Mouse (Mus musculus) erythroblast, adult 5-6 weeks (primary cell): ENCODE measurements at regions not wholly inside any gene's neighbourhood (a gene's known extent, or its start where the extent isn't known, plus 50 kb on each side); places are given as distances from the start of the nearest gene placed in this dataset.

Experiments
- ATAC-seq: replicated peaks from 2 replicates; pipeline ENCODE4 v1.8.0; 2016; ENCODE audit warnings: moderate number of reproducible peaks, mild to moderate bottlenecking, moderate TSS enrichment, inconsistent platforms; ENCODE audit not compliant: poor library complexity, low FRiP score, severe bottlenecking

DNA sequence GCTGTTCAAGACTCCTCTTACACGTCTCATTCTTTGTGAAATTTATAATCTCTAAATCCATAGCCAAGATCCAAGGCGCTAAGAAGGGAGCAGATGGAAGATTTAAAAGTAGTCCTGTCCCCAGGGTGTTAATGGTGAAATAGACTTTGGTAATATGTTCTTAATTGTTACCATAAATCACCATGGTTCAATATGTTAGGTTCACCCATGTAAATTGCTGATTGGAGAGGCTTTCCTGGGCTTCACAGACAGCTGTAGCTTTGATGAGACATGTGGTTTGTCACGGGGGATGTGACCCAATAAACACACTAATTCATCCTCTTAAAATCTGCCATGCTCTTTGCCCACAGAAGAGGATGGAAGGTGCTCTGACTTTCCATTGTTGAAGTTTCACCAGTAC is 338.7 kb downstream of the Nucb2 start:
- ATAC-seq: no peak

DNA sequence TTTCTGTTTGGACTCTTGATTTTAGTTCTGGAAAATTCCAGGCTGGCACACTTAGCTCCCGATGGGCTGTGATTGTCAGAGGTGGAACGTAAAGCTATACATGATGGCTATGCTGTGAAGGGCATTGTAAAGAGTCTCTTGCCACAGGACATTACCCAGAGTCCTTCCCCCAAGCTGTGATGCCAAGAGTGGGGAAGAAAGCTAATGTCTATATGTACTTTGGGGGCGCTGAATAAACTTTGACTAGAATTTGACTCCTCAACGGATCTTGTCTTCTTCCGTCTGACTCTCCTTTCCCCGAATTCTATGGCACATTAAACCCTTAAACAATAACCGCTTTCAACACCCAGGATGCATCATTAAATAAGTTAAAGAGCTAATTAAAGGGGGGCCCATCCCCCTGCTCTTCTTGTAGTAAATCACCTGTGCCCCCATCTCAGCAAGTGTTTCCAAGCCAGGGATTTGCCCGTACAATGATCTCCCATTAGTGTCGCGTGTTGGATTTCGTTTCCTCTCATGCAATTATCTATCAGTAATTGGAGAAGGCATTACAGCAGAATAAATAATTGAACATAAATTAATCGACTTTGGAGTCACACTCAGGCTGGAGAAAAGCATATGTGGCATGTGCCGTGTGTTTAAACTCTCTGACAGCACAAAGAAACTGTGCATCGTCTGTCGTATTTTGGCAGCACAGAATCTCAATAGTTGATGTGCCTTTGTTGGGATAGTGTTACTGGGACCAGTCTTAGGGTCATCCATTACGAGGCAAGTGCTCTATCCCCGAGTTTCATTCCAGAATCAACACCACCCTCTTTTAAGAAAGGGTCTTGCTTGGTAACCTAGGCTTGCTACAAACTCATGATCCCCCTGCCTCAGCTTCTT is 343.9 kb downstream of the Nucb2 start:
- ATAC-seq: no peak

DNA sequence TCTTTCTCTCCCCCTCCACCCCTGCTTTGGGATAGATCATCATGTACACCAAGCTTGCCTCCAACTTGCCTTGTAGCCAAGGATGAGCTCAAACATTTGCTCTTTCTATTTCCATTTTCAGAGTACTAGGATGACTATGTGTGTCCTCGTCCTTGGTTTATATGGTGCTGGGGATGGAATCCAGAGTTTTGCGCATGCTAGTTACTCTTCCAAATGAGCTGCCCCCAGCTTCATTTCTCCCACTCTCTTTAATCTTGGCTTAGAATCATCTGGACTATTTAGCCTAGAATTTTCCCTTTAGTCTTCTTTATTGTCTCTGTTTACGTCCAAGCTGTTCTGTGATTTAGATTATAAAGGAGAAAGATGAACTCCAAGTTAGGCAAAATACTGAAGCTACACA is 349.2 kb downstream of the Nucb2 start:
- ATAC-seq: no peak

GRCm38 (mm10) chr7:116857141-116857540 is 353.0 kb downstream of the Nucb2 start:
- ATAC-seq: no peak

DNA sequence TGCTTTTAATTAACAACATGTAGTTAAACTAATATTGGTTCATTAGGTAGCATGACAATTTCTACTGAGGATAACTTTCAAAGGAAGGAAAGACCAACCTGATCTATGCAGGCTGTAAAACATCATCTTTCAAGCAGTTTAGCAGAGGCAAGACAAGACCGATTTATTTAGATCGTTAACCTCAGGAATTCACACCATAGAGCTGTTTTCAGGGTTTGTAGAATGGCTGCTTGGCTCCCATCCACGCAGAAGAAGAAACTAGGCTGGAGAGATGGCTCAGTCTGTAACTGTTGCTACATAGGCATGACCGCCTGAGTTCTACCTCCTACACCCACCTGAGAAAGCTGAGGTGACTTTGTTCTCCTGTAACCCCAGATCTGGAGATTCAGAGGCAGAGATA is 353.6 kb downstream of the Nucb2 start:
- ATAC-seq: no peak

DNA sequence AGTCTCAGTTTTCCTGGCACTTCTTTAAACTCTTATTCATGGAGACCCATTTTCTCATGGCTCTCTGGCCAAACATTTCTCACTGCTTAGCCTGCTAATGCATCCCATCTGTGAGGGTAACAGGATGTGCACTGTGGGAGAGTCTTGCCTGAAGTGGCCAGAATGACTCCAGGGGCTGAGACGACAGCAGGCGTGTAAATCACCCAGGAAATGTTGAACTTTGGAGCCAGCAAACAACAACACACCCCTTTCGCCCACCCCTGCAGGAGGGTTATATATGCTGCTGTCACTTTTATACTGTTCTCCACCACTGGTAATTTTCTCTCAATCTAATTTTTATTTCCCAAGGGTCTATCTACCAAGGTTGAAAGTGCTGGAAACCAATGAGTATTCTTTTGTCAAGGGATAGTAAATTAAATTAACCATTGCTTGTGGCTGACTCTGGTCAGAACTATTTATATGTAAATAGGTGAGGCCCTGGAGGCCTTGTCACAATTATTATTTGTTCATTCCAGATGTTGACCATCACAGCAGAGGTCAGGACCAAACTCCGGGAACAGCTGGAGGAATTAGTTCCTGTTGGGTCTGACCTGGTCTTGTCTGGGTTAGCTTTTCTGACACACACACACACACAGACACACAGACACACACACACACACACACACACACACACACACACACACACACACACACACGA is 378.2 kb downstream of the Nucb2 start:
- ATAC-seq: no peak

DNA sequence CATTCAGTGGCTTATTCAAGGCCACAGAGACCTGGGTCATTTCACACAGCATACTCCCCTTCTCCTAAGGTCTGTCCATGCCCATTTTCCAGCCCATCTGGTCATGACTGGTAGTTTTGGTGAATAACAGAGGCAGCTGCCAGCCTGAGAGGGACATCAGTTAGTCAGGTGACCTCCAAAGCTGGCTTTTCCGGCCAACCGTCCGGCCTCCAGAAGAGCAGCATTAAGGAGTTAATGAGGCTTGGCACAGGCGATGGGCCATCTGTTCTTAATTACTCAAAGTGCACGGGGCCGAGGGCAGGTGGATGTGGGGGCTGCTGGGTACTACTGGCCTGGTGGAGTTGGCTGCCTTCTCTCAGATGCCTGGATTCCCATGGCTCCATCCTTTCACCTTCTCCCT is 389.7 kb downstream of the Nucb2 start:
- no peak for ATAC-seq

DNA sequence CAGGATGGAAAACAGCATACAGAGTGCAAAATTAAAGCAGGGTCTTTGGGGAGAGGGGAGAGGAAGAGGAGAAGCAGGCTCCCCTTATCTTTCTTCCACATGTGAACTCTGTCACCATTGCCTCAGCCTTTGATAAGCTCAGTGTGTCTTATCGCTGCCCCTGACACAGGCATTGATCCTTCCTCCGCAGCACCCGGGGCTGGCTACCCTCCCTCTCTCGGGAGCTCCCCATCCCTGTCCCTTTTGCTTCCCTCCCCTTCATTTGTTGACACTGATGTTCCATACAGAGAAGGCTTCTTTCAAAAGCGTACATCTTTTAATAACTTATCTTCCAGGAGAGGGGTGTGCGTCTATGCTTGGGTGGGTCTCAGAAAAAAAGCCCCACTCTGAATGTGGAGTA is 411.6 kb downstream of the Nucb2 start:
- no peak for ATAC-seq

GRCm38 (mm10) chr7:116917921-116918670 is 413.9 kb downstream of the Nucb2 start:
- no peak for ATAC-seq

DNA sequence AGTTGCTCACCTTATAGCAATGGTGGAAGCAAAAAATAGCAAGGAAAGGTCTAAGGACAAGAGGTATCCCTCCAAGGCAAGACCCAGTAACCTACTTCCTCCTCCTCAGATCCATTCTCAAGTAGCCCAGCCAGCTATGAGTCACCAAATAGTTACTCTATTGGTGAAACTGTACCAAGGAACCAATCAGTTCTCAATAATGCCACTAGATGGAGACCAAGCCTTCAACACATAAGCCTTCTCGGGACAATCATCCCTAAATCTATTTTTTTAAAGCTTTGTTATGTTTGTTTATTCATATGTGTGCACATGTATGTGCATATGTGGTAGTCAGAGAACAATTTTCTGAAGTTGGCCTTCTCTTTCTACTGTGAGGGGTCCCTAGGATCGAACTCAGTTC is 434.3 kb upstream of the Xylt1 start:
- ATAC-seq: no peak

DNA sequence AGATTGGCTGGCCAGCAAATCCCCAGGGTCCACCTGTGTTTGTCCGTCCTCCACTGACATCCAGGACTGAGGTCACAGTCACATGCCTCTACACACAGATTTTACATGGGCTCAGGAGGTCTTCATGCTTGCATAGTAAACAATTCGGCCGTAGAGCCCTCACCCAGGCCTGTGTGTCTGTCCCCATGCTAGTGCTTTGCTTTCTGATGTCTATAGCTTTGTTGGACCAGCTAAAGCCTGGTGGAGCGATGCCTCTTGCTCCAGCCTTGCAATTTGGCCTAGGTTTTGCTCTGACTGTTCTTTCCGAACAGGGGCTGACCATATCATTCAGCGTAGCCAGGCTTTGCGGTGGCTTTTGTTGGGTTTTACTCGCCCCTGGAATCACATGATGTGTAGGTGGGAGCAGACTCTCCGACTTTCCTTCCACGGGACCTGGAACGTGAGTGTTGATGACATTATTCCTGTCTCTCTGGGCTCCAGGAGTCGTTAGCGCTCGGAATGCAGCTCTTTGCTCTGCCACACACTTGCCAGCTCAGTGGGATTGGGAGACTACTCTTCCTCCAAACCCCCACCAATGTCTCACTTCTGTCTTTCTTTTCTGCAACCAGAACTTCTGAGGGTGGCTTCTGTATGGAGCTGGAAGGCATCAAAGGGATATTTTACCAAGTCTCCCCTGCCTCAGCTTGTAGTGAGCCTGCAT is 421.4 kb upstream of the Xylt1 start:
- no peak for ATAC-seq

GRCm38 (mm10) chr7:116963839-116964238 is 416.9 kb upstream of the Xylt1 start:
- ATAC-seq: no peak

DNA sequence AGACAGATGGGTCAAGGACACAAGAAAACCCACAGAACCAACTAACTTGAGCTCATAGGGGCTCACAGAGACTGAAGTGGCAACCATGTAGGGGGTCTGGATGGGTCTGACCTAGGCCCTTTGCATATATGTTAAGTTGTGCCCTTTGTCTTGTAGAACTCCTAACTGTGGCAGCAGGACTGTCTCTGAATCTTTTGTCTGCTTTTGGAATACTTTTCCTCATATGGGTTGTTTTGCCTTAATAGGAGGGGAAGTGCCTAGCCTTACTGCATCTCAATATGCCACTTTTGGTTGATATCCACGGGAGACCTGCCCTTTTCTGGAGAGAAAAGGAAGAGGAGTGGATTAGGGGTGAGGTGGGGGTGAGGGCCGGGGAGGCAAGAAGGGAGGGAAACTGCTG is 389.4 kb upstream of the Xylt1 start:
- ATAC-seq: no peak

- ATAC-seq: no peak
Measured at GRCm38 (mm10) chr7:116992166-116992565, 388.6 kb upstream of the Xylt1 start.

- ATAC-seq: no peak
Measured at GRCm38 (mm10) chr7:116995770-116996169, 385.0 kb upstream of the Xylt1 start.

GRCm38 (mm10) chr7:117003167-117003566 is 377.6 kb upstream of the Xylt1 start:
- ATAC-seq: no peak

- ATAC-seq: no peak
Measured at GRCm38 (mm10) chr7:117018349-117018748, 362.4 kb upstream of the Xylt1 start.

DNA sequence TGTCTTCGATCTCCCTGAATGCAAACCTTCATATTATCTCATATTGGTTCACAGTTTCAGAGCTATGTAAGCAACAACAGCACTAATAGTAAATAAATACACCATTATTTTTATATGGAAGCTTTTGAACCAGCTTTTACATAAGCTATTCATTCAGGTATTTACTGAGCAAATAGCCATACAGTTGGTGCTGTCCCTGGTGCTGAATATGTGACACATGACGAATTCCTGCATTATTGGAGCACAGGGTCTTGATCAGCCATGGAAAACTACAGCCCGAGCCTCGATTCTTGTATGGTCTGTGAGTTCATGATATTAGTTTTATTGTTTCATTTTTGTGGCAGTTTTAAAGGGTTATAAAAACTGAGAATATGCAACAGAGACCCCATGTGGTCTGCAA is 359.1 kb upstream of the Xylt1 start:
- ATAC-seq: no peak

- no peak for ATAC-seq
Measured at GRCm38 (mm10) chr7:117044926-117045325, 335.9 kb upstream of the Xylt1 start.

DNA sequence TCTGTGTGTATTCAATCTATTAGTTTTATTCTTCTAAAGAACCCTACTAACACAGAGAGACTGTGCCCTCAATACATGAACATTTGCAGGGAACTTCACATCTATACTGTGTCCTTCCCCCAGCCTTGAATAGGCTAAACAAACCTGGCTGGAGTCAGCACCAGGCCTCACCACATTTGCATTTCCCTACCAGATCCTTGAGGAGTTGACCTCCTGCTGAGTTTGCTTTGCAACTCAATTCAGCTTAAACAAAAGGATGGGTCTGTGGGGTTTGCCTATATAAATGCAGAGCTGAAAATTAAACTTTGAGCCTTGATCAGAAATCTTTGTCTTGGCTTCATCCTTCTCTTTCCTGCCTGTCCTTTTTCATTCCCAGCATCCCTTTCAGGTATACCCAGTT is 331.5 kb upstream of the Xylt1 start:
- no peak for ATAC-seq
